Mouse (Mus musculus): ENCODE measurements around the gene Fbxl16.

DNA sequence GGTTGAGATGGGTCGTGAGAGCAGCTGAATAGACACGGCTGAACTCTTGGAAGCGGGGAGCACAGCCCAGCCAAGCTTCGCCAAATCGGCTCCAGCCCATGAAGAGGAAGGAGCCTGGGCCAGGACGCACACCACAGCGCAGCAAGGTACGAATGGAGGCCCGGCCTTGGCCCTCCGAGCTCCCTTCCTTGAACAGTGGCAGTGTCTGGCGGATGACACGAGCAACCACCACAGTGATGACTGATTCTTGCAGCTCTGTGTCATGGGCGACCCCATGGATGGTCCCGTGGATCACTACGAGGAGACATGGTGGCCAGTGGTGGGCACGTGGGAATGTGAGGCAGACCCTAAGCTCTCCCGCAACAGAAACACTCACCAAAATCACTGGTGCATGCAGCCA is 13.9 kb upstream of the Fbxl16 start:
- TF ChIP-seq CTCF (IDR thresholded peaks at IDR 0.05; ENCODE audit: borderline replicate concordance, insufficient read depth, low read depth, low read length) = no peak
- TF ChIP-seq POLR2A (IDR thresholded peaks at IDR 0.05; ENCODE audit: borderline replicate concordance, insufficient read depth, low read length) = no peak
